Mouse (Mus musculus): ENCODE measurements around the gene Pde2a. TPM values are rescaled to one million over a fixed set of nuclear protein-coding genes. Genes with fewer than 3 reads are reported as not detected.

Pde2a gene
- total RNA-seq, 4 experiments from 2014 or later: 15.2 to 22.9 (median 18.4) TPM

DNA sequence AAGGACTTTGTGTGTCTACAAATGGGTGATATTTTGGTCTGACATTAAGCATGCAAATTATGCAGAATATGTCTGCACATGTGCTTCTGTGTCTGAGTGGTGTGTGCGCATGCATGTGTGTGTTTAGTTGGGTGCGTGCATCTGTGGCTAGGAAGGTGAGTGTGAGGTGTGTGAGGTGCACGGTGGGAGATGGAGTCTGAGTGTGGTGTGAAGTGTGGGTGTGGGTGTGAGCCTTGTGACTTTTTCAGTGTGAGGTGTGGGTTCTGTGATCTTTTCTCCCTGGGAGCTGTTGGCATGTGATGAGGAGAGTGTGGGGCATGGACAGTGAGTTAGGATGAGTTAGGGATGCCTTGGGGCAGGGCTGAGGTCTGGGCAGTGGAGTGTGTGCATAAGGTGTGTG lies 31.8 kb downstream of the Pde2a start:
- no peak for DNase-seq (ENCODE audit: low spot score in 2 of 2)

- no peak for DNase-seq (ENCODE audit: low spot score in 2 of 2)
These were observed 32.2 kb downstream of the Pde2a start for GRCm38 (mm10) chr7:101453725-101454124.

- DNase-seq (ENCODE audit: low spot score in 2 of 2): no peak
These were observed 33.0 kb downstream of the Pde2a start for GRCm38 (mm10) chr7:101454479-101454878.

DNA sequence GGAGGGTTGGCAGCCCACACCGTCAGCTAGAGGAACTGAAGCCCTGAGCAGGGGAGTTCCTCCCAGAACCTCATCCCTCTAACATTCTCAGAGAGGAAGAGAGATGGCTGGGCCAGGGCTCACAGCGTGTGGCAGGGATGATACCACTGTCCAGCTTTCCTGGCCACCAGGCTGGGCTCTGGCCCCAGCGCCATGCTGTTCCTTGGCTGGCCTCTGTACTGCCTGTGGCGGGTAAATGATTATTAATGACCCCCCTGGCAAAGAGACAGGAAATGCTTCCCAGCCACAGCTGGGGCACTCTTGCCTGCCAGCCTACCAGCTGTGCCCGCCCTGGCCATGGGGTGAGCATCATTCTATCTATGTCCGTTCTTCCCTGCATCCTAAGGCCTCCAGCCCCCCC lies 33.6 kb downstream of the Pde2a start:
- DNase-seq (ENCODE audit: low spot score in 2 of 2): no peak

DNA sequence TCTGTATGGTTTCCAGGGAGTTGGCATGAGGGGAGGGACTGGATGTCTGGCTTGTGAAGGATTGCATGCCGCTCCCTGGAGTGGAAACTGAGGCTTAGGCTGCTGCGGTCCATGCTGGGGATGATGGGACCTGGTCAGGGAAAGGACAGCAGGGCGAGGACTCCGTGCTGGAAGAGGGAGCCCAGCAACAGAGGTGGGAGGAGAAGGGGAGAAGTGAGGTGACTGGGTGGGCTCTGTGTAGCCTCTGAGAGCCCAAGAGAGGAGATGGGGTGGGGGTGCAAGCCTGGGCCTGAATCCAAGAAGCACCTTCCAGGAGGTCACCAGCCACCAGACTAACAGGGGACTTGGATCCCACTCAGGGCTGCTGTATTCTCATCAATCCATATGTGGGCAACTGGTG lies 34.8 kb downstream of the Pde2a start:
- DNase-seq (ENCODE audit: low spot score in 2 of 2): no peak

DNA sequence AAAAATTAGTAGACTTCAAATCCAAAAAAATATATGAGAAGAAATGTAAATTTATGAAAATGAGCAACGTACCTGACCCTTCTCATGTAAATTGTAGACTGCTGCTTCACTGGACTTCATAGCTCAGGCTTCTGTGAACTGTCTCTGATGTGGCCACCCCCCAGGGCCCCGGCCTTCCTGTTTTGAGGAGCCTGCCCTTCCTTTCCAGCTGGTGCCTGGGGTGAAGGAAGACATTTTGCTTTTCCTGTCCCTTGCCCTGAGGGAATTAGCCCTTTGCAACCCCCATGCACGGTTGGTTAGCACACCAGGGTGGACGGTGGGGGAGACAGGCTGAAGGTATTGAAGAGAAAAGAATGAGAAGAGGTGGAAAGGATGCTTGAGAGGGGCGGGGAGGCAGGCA lies 35.3 kb downstream of the Pde2a start:
- no peak for DNase-seq (ENCODE audit: low spot score in 2 of 2)

GRCm38 (mm10) chr7:101457283-101457682 lies 35.8 kb downstream of the Pde2a start:
- DNase-seq (ENCODE audit: low spot score in 2 of 2): no peak

- no peak for DNase-seq (ENCODE audit: low spot score in 2 of 2)
These were observed 36.3 kb downstream of the Pde2a start for GRCm38 (mm10) chr7:101457801-101458200.

DNA sequence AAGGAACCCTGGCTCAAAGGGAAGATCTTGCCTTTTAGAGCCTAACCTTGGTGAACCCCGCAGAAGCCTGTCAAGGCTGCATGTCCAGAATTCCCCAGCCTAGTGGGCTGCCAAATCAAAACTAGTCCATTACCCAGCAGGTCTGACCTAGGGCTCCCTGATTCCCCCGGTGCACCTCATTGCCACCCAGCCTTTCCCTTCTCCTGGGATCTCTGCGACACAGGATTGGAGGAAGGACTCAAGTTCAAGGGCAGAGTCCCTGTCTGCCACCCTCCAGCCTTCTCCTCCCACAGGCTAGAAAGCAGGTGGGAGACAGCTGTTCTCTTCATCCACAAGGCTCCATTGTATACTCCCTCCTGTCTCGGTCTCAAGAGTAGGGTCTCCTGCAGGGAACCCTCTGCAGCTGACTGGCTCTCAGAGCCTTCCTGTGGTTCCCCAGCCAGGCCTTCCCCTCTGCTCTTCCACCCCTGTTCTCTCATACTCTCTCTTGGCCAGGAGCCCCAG lies 36.8 kb downstream of the Pde2a start:
- DNase-seq (ENCODE audit: low spot score in 2 of 2): no peak

DNA sequence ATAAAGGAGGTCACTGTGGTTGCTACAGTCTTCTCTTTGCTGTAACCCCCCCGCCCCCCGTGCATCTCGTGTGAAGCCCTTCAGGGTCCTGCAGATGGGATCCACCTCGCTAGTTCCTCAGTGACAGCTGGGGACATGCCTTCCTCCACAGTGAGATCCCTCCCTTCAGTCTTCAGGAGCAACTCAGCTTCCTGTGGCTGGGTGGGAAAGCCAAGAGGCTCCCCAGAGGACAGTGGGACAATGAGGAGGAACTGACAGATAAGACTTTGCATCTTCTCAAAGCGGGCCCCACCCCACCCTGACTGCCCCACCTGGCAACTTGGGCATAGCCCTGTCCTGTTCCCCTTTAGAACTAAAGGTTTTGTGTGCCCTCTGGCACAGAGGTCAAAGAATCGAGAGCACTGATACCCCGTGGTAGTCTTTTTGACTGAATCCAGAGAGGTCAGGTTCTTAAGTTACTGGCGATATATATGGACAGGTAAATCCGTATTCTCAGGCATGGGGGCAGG lies 37.9 kb downstream of the Pde2a start:
- no peak for DNase-seq (ENCODE audit: low spot score in 2 of 2)

DNA sequence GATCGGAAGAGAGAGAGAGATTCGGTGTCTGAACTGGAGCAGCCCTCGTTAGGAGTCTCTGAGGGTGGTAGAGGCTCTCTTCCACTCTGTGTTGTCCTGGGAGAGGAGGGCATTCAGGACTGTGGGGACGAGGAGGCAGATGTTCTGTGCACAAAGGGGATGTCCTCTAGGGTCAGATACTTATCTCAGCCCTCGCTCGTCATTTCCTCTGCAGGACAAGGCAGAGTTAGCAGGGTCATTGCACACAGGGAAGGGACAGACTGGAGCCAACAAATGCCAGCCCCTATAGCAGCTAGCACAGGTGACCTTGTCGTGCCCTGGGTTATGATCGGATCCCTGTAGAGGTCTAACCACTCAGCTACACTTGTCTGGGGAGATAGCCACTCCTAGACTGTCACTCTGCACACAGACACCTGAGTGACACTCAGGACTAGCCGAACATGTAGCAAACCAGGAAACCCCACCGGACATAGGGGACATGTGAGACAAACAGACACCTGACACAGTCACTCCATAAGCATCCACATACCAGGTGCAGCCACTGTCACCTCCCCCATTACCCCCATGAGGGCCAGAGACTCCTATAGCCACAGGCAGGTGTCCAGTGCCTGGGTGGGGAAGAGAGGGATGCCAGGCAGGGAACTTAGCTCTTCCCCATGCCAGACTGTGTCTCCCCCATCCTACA lies 38.6 kb downstream of the Pde2a start:
- no peak for DNase-seq (ENCODE audit: low spot score in 2 of 2)

DNA sequence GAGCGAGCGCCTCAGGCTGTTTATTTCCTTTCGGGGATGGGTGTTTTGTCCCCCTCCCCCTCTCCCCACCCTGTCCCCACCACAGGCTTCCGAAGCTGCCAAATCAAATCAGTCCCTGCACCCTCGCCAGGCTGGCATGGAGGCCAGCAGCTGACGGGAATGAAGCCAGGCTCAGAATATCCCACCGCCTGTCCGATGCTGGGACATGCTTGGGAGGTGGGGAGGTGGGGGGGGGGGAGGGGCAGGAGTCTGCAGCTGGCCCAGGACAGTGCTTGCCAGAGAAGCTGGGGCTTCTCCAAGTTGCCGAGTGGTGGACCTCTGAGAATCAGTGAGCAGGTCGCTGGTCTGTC lies 39.1 kb downstream of the Pde2a start:
- peak; percentile 67 to 84 for DNase-seq (ENCODE audit: low spot score in 2 of 2)

GRCm38 (mm10) chr7:101461571-101461970 lies 40.1 kb downstream of the Pde2a start:
- no peak for DNase-seq (ENCODE audit: low spot score in 2 of 2)

DNA sequence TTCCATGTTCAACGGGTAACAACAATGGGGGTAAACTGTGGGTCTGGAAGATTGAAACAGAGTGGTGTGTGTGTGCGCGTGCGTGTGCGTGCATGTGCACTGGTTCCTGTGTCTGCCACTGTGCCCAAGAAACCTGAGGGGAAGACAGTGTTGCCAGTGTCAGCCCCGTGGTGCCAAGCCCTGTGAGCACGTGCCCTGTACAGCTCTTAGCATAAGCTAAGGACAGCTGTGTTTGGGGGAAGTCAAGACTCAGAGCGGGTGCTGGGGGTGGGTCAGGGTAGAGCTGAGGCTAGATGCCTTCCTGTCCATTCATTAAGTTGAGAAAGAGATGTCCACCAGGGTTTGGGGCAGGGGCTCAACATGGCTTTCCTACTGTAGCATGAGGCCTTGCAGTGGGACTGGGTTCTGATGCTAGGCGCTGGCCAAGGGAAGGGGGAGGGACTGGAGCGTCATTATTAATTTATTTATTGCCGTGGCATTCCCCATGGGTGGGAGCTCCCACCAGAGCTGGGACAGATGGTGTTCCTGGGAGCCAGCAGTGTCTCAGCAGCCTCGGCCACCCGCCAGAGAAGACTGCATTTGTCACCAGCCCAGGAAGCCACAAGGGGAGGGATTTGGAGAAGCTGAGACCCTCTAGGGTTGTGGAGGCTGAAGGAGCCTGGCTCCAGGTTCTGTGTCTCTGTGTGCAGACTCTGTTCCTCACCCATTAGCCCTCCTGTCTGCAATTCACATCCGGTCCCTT lies 41.0 kb downstream of the Pde2a start:
- no peak for DNase-seq (ENCODE audit: low spot score in 2 of 2)

DNA sequence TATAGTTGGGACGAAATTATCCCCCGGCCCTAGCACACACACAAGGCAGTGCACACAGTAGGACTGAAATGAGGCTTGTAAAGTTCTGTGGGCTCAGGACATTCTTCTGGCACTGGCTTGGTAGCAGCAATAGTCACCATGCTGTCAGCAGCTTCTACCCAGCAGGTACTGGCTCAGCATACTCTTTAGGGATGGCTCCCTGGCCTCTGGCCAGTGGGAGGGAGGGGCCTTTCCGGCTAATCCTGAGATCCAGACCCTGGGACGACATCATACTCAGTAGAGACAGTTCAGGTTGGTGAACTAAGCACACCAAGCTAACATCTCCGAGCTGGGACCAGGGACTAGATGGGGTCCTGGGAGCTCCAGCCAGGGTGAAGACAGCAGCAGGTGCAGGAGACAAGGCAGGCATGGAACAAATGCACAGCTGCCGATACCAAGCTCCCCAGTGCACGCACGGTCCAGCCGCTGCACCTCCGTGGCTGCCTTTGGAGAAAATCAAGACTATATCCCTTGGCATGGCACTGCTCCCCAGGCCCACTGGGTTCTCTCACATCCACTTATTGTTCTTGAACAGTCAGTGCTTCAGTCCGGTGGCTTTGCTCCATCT lies 42.3 kb downstream of the Pde2a start:
- DNase-seq (ENCODE audit: low spot score in 2 of 2): no peak

DNA sequence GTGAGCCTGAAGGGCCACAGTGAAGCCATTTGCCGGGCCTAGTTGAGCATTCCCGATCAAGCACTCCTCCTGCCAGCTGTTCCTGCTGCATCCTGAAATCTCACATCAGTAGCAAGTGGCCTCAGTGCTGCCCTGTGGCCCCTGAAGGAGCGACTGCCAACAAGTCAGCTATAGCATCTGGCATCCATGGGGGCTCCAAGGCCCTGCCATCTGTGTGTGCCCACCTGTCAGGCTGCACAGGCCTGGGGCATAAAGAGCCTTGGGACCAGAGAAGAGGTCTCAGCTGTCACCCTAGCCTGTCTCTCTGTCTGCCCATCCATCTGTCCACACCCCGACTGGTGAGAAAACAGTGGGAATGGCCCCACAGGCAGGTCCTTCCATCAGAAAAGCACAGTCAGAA lies 43.4 kb downstream of the Pde2a start:
- DNase-seq (ENCODE audit: low spot score in 2 of 2): no peak

DNA sequence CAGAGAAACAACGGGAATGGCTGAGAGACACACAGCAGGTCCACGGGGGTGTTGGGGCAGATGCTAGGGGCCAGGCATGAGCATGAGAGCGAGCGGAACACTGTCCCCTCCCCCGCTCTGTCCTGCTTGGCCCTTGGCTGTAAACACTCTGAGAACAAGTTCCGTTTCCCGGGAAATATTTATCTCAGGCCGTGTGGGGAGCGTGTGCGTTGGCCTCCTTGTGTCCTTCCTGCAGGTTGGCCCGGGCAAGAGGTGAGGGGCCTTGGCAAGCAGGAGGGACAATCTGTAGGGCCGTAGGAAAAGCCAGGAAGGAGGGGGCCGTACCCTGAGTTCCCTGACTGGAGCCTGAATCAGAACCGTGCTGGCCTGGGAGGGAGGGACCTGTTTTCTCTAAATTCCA lies 43.9 kb downstream of the Pde2a start:
- DNase-seq (ENCODE audit: low spot score in 2 of 2): no peak

- DNase-seq (ENCODE audit: low spot score in 2 of 2): no peak
These were observed 44.5 kb downstream of the Pde2a start for GRCm38 (mm10) chr7:101465850-101466580.

- no peak for DNase-seq (ENCODE audit: low spot score in 2 of 2)
These were observed 45.1 kb downstream of the Pde2a start for GRCm38 (mm10) chr7:101466581-101467081.

- no peak for DNase-seq (ENCODE audit: low spot score in 2 of 2)
These were observed 49.9 kb downstream of the Pde2a start for GRCm38 (mm10) chr7:101471423-101471822.

GRCm38 (mm10) chr7:101471968-101472480 lies 50.5 kb downstream of the Pde2a start:
- no peak for DNase-seq (ENCODE audit: low spot score in 2 of 2)
